Mouse (Mus musculus) bone marrow, adult 2 months (tissue): Measurements from ENCODE around the gene Abhd14a. TPM values are rescaled to one million over a fixed set of nuclear protein-coding genes. Genes with fewer than 3 reads are reported as not detected.

Experiments
- H3K27ac ChIP-seq: fragments of 200-500 bp; 2 replicates; pipeline ENCODE4 v1.5.1; 2012; ENCODE audit warnings: low read depth, mild to moderate bottlenecking, control low read depth, inconsistent platforms, low read length; ENCODE audit not compliant: control insufficient read depth, poor library complexity, insufficient read depth
- H3K4me1 ChIP-seq: fragments of 200-500 bp; 2 replicates; pipeline ENCODE4 v1.6.1; 2011; ENCODE audit warnings: low read length; ENCODE audit not compliant: control insufficient read depth, insufficient read depth
- H3K4me3 ChIP-seq: fragments of 200-500 bp; replicated peaks from 2 replicates; pipeline ENCODE3; 2011; ENCODE audit warnings: mild to moderate bottlenecking, low read depth, low read length, control low read depth; ENCODE audit not compliant: control insufficient read depth
- CTCF ChIP-seq: fragments of 200-500 bp; IDR thresholded peaks from 2 replicates; pipeline ENCODE4 v1.5.1; 2011; ENCODE audit warnings: low read length, control low read depth; ENCODE audit not compliant: control insufficient read depth, insufficient read depth
- POLR2A ChIP-seq: fragments of 200-500 bp; IDR thresholded peaks from 2 replicates; pipeline ENCODE4 v1.6.1; 2011; ENCODE audit warnings: low read depth, mild to moderate bottlenecking, control low read depth, low read length, borderline replicate concordance; ENCODE audit not compliant: control insufficient read depth
- WGBS: fragments of 180-500 bp; shearing (Covaris S2); methylation state at CpG from one replicate; pipeline ENCODE4 v1.1.7; 2018; 5-methylcytosine and 5-hydroxymethylcytosine counted together
- polyA plus RNA-seq: library from polyadenylated mRNA; stranded (reverse); fragments of >200 nt; gene quantifications from 2 replicates; pipeline ENCODE4 v1.2.4, GENCODE M21; 2011; ENCODE audit warnings: low replicate concordance; ENCODE audit not compliant: missing spikeins, insufficient read depth, insufficient read length

Gene Abhd14a
- polyA plus RNA-seq, 1 experiment = 16.3 TPM

- no peak within 1 kb of the TSS for H3K27ac ChIP-seq
- H3K4me1 ChIP-seq = no peaks in the 10 kb centered on the region
- no peak for TF ChIP-seq POLR2A
- H3K4me3 ChIP-seq = no peak within 1 kb of the TSS
- WGBS = 28% methylated on average over 26 of the region's 26 CpGs
Observed at GRCm38 (mm10) chr9:106465571-106466200, 18.2 kb upstream of the Abhd14a start, which contains the start of gene Gpr62. Gene Gpr62, minus strand, starts transcription at chr9:106465938.

DNA sequence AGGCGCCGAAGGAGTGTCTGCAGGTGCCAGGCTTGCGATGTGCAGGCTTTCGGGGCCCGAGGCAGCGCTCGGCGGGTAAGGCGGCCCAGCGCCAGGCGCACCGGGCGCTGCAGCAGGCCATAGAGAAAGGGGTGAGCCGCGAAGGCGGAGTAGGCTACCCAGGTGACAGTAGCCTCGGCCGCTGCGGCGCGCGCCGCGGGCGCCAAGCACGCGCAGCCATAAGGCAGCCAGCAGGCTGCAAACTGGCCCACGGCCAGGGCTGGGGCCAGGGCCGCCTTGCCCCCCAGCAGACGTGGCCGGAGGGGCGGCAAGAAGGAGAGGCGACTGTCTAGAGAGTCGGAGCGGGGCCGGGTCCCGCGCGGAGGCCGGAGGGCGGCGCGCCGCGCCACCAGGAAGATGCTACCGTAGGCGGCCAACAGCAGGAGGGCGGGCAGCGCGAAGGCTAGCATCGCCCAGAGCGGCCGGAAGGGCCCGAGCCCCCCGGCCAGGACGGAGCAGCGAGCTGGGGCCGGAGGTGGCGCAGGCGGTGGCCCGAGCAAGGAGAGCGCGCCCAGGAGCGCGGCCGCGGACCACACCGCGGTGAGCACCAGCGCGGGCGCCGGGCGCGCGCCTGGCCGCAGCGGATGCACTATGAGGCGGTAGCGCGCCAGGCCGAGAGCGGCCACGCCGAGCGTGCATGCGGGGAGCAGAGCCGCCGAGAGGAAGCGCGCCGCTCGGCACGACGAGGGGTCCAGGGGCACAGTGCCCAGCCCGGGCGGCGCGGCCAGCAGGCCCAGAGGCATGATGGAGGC lies 17.5 kb upstream of the Abhd14a start:
- Histone ChIP-seq H3K27ac (no peak overlapping the region), H3K4me3 (no peak overlapping the region), H3K4me1 (no peaks in the 10 kb centered on the region)
- no peak for TF ChIP-seq CTCF
- TF ChIP-seq POLR2A = no peak
- WGBS = 2% methylated on average over 99 of the region's 99 CpGs

DNA sequence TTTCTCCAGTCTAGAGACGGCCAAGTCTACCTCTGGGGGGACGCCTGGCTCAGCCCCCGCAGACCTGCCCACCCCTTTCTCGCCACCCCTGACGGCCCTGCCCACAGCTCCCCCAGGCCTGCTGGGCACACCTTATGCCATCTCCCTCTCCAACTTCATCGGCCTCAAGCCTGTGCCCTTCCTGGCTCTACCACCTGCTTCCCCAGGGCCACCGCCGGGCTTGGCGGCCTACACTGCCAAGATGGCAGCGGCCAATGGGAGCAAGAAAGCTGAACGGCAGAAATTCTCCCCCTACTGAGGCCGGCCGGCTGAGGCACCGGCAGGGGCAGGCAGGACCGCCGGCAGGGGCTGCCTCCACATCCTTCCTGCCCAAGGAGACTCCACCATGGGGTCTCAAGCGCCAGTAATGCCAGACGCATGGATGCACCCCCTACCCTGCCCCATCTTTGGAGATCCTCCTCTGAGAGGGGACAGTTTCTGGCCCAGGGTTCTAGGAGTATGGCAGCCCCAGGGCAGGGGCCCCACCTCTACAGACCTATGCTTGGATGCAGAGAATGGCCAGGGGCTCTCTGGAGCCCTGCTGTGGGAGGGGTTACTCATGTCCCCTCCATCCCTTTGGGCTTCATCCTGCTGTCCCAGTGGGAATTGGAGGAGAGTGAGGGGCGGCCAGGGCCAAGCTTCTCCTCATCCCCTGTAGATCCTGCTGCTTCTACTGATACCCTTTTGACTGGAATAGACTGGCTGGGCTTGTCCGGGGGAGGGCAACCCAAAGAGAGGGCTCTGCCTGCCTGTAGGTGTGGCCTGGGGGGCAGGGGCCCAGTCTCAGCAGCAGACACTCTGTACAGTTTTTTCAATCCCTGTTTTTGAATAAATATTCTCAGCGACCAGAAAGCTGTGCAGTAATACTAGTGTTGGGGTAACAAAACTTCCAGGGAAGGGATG lies 15.9 kb upstream of the Abhd14a start:
- no peaks in the 10 kb centered on the region for H3K4me1 ChIP-seq
- no peak overlapping the region for H3K4me3 ChIP-seq
- 86% methylated on average over 21 of the region's 21 CpGs for WGBS
- TF ChIP-seq POLR2A = no peak
- TF ChIP-seq CTCF = no peak
- no peak overlapping the region; the same call in 1 of the 2 replicates for H3K27ac ChIP-seq

DNA sequence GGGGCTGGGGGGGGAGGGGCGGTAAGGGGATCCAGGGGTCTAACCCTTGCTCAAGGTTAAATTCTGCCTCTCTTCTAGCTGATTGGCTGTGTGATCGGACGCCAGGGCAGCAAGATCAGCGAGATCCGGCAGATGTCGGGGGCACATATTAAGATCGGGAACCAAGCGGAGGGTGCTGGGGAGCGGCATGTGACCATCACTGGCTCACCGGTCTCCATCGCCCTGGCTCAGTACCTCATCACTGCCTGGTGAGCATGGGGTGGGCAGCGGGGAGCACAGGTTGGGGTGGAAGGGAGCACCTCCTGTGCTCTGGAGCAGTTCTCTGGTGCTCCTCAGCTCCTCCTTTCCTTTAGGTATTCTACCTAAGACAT lies 14.9 kb upstream of the Abhd14a start:
- H3K27ac ChIP-seq = no peak overlapping the region
- TF ChIP-seq POLR2A = no peak
- no peak for TF ChIP-seq CTCF
- WGBS = 90% methylated on average over 12 of the region's 12 CpGs
- no peak overlapping the region for H3K4me3 ChIP-seq
- no peaks in the 10 kb centered on the region for H3K4me1 ChIP-seq

GRCm38 (mm10) chr9:106461641-106462429 lies 14.4 kb upstream of the Abhd14a start:
- TF ChIP-seq CTCF = no peak
- no peak for TF ChIP-seq POLR2A
- Histone ChIP-seq H3K4me3 (no peak overlapping the region), H3K27ac (no peak overlapping the region), H3K4me1 (no peaks in the 10 kb centered on the region)
- 87% methylated on average over 16 of the region's 16 CpGs for WGBS

DNA sequence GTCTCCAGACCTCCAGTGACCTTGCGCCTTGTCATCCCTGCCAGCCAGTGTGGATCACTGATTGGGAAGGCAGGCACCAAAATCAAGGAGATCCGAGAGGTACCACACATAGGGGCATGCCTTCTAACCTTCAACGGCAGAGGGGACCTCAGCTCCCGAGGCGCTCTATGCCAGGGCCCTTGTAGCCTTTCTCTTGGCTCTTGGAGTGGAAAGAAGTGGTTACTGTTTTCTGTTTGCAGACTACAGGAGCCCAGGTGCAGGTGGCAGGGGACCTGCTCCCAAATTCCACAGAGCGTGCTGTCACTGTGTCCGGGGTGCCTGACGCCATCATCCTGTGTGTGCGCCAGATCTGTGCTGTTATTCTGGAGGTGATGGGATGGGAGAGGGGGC lies 13.5 kb upstream of the Abhd14a start:
- 91% methylated on average over 9 of the region's 9 CpGs for WGBS
- no peak for TF ChIP-seq POLR2A
- Histone ChIP-seq H3K27ac (no peak overlapping the region), H3K4me1 (no peaks in the 10 kb centered on the region), H3K4me3 (no peak overlapping the region)

- WGBS = 84% methylated on average over 18 of the region's 18 CpGs
- Histone ChIP-seq H3K4me1 (no peaks in the 10 kb centered on the region), H3K27ac (no peak overlapping the region), H3K4me3 (no peak overlapping the region)
- no peak for TF ChIP-seq POLR2A
- TF ChIP-seq CTCF = no peak
Observed at GRCm38 (mm10) chr9:106460401-106461025, 13.0 kb upstream of the Abhd14a start.
